Mouse (Mus musculus) embryonic facial prominence, embryonic 13.5 days (tissue): ENCODE measurements at regions not wholly inside any gene's neighbourhood (a gene's known extent, or its start where the extent isn't known, plus 50 kb on each side); places are given as distances from the start of the nearest gene placed in this dataset.

ENCODE experiments used
- ATAC-seq: fragments of 200-750 bp; cut with Nextera tagmentation; 2 replicates; pipeline ENCODE4 v1.8.0; 2017; ENCODE audit warnings: low read depth; ENCODE audit not compliant: insufficient number of reproducible peaks, insufficient read depth, low FRiP score, low TSS enrichment
- H3K27ac ChIP-seq: fragments of 300-500 bp; sonication (generic); 2 replicates; pipeline ENCODE4 v1.5.1; 2015; ENCODE audit warnings: moderate library complexity, mild to moderate bottlenecking, inconsistent platforms
- H3K27me3 ChIP-seq: fragments of 300-500 bp; sonication (generic); 2 replicates; pipeline ENCODE4 v1.6.1; 2015; ENCODE audit warnings: mild to moderate bottlenecking, inconsistent platforms
- H3K36me3 ChIP-seq: fragments of 300-500 bp; sonication (generic); 2 replicates; pipeline ENCODE4 v1.6.1; 2015; ENCODE audit warnings: mild to moderate bottlenecking, inconsistent platforms
- H3K4me1 ChIP-seq: fragments of 300-500 bp; sonication (generic); 2 replicates; pipeline ENCODE4 v1.6.1; 2015; ENCODE audit warnings: inconsistent platforms
- H3K4me2 ChIP-seq: fragments of 300-500 bp; sonication (generic); 2 replicates; pipeline ENCODE4 v1.6.1; 2015; ENCODE audit warnings: moderate library complexity, mild to moderate bottlenecking, inconsistent platforms
- H3K4me3 ChIP-seq: fragments of 300-500 bp; sonication (generic); 2 replicates; pipeline ENCODE4 v1.5.1; 2015; ENCODE audit warnings: mild to moderate bottlenecking, inconsistent platforms
- H3K9ac ChIP-seq: fragments of 300-500 bp; sonication (generic); 2 replicates; pipeline ENCODE4 v1.6.1; 2015; ENCODE audit warnings: mild to moderate bottlenecking, inconsistent platforms
- H3K9me3 ChIP-seq: fragments of 300-500 bp; sonication (generic); 2 replicates; pipeline ENCODE4 v1.6.1; 2016; ENCODE audit warnings: inconsistent platforms
- WGBS: fragments of 180-500 bp; shearing (Covaris S2); methylation state at CpG from one replicate; pipeline ENCODE4 v1.1.7; 2015; ENCODE audit warnings: mixed read lengths; 5-methylcytosine and 5-hydroxymethylcytosine counted together

DNA sequence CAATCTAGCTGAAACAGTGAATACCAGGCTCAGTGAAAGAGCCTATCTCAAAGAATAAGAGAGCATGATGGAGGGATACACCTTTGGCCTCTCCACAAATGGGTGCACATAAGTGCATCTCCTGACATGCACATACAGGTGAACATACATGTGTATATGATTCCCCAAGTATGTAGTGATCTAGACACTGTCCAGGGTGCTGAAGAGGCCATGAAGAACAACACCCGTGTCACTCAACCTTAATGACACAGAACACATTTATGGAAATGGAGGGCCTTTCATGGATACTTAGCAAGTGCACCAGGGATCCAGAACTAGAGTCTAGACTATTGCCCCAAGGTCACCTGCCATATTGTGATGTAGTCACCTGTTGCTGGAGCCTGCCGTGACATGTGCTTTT lies 56.9 kb downstream of the Spata19 start:
- Histone ChIP-seq H3K4me3 (no peak overlapping the region), H3K9me3 (no peaks in the 10 kb centered on the region), H3K36me3 (no peaks in the 10 kb centered on the region), H3K9ac (no peak overlapping the region), H3K4me2 (no peak overlapping the region), H3K27me3 (no peaks in the 10 kb centered on the region), H3K4me1 (no peaks in the 10 kb centered on the region), H3K27ac (no peak overlapping the region)
- no peak for ATAC-seq
- 74% methylated on average over 2 of the region's 2 CpGs for WGBS

DNA sequence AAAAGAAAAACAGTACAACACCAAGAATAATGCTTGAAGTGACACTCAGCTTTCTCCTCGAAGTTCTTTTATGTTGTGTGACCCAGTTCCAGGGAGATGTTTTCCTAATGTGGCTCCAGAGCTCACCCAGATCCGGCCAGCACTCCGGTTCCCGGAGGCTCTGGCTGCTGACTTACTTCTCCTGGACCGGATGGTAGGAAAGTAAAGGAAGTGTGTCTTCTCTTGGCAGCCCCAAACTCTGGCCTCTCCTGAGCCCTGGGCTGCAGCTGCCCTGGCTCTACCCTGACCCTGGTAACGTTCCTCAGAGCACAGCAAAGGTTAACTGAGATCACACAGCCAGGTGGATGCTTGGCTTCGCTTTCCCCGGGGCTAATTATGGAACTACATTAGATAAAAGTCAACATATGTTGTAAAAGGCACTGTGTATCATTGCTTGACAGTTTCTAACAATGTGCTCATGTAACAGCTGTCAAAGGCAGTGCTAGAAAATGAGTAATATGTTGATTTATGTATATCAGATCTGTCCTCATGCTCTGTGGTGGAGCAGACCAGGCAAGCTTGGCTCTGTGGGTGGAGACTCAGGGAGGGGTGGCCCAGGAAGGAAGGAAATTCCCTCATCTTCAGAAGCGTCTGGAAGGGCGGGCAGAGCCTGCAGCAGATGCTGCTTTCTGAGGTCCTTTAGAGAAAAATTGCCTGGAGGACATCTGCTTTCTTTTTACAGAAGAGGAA lies 57.5 kb downstream of the Spata19 start:
- H3K27ac ChIP-seq, result no peak overlapping the region
- ATAC-seq, result no peak
- no peaks in the 10 kb centered on the region for H3K27me3 ChIP-seq
- no peaks in the 10 kb centered on the region for H3K4me1 ChIP-seq
- H3K4me2 ChIP-seq, result no peak overlapping the region
- WGBS, result 58% methylated on average over 10 of the region's 10 CpGs
- H3K4me3 ChIP-seq, result no peak overlapping the region
- no peak overlapping the region for H3K9ac ChIP-seq
- no peaks in the 10 kb centered on the region for H3K9me3 ChIP-seq
- no peaks in the 10 kb centered on the region for H3K36me3 ChIP-seq

GRCm38 (mm10) chr9:27458335-27459040 lies 61.9 kb downstream of the Spata19 start:
- ATAC-seq, result no peak
- H3K4me3 ChIP-seq, result no peak overlapping the region
- H3K4me1 ChIP-seq, result no peaks in the 10 kb centered on the region
- H3K27ac ChIP-seq, result no peak overlapping the region
- 53% methylated on average over 3 of the region's 3 CpGs for WGBS
- H3K9me3 ChIP-seq, result no peaks in the 10 kb centered on the region
- H3K4me2 ChIP-seq, result no peak overlapping the region
- H3K27me3 ChIP-seq, result no peaks in the 10 kb centered on the region
- no peaks in the 10 kb centered on the region for H3K36me3 ChIP-seq
- H3K9ac ChIP-seq, result no peak overlapping the region

GRCm38 (mm10) chr9:27461029-27461428 lies 64.4 kb downstream of the Spata19 start:
- no peak for ATAC-seq
- H3K36me3 ChIP-seq, result no peaks in the 10 kb centered on the region
- no peak overlapping the region for H3K9ac ChIP-seq
- H3K9me3 ChIP-seq, result no peaks in the 10 kb centered on the region
- H3K4me2 ChIP-seq, result no peak overlapping the region
- no peak overlapping the region for H3K27ac ChIP-seq
- no peak overlapping the region for H3K4me3 ChIP-seq
- no peaks in the 10 kb centered on the region for H3K4me1 ChIP-seq
- H3K27me3 ChIP-seq, result no peaks in the 10 kb centered on the region
- 21% methylated on average over 8 of the region's 8 CpGs for WGBS

DNA sequence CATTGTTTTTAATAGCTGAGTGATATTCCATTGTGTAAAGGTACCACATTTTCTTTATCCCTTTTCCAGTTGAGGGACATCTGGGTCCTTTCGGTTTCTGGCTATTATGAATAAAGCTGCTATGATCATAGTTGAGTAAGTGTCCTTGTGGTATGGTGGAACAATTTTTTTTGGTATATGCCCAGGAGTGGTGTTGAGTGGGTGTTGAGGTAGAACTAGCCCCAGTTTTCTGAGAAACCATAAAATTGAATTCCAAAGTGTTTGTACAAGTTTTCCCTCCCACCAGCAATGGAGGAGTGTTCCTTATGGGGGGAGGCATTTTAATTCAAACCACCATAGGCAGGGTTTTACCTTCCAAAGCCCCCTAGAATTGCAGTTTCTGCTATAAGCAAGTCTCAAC lies 67.4 kb downstream of the Spata19 start:
- H3K36me3 ChIP-seq, result no peaks in the 10 kb centered on the region
- ATAC-seq, result no peak
- no peak overlapping the region for H3K9ac ChIP-seq
- 90% methylated on average over 1 of the region's 1 CpGs for WGBS
- H3K4me1 ChIP-seq, result no peaks in the 10 kb centered on the region
- no peak overlapping the region for H3K27ac ChIP-seq
- H3K4me3 ChIP-seq, result no peak overlapping the region
- H3K9me3 ChIP-seq, result no peaks in the 10 kb centered on the region
- H3K27me3 ChIP-seq, result no peaks in the 10 kb centered on the region
- no peak overlapping the region for H3K4me2 ChIP-seq

DNA sequence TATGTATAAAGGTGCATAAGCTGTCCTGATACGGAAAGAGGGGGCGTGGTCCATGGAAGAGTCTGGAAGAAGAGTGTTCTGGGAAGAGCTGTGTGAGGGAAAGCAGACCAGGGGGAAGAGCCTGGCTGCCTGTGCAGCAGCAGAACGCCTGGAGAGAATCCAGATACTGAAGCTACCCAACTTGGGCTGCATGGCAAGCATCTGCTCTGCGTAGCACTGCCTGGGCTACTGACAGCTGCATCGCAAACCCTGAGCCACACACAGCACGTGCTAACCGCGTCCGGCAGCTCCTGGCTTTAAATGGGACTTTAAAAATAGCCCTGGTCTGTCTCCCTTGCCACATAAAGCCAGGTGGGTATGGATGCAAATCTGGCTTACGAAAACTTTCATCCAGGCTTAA lies 78.9 kb downstream of the Spata19 start:
- ATAC-seq, result no peak
- H3K4me2 ChIP-seq, result no peak overlapping the region
- 82% methylated on average over 10 of the region's 10 CpGs for WGBS

DNA sequence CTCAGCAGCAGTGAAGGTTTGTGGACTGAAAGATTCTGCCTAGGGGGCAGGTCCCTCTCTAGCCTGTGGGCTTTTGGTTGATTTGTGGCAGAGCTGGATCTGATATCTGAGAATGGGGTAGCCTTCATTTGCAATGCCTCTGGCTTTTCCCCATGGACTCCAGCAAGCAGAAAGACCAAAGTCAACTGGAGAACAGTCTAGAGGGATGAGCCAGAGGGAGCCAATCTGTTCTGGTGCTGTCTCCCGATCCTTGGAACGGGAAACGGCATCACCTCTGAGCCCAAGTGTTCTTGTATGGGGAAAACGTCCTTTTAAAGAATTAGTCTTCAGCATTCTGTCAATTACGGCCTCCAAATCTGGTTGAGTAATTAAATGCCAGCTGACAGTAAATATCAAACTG lies 80.0 kb downstream of the Spata19 start:
- Histone ChIP-seq H3K4me2 (no peak overlapping the region), H3K36me3 (no peaks in the 10 kb centered on the region), H3K4me1 (no peaks in the 10 kb centered on the region), H3K4me3 (no peak overlapping the region), H3K9ac (no peak overlapping the region), H3K27ac (no peak overlapping the region), H3K9me3 (no peaks in the 10 kb centered on the region), H3K27me3 (no peaks in the 10 kb centered on the region)
- ATAC-seq, result no peak
- 69% methylated on average over 5 of the region's 5 CpGs for WGBS

More for the DNA sequence above, 78.9 kb downstream of the Spata19 start:
- Histone ChIP-seq H3K27ac (no peak overlapping the region), H3K27me3 (no peaks in the 10 kb centered on the region), H3K4me1 (no peaks in the 10 kb centered on the region), H3K4me3 (no peak overlapping the region), H3K36me3 (no peaks in the 10 kb centered on the region), H3K9ac (no peak overlapping the region), H3K9me3 (no peaks in the 10 kb centered on the region)

GRCm38 (mm10) chr9:27477079-27477687 lies 80.6 kb downstream of the Spata19 start:
- Histone ChIP-seq H3K9me3 (no peaks in the 10 kb centered on the region), H3K27me3 (no peaks in the 10 kb centered on the region), H3K4me3 (no peak overlapping the region), H3K4me2 (no peak overlapping the region), H3K27ac (no peak overlapping the region), H3K4me1 (no peaks in the 10 kb centered on the region), H3K36me3 (no peaks in the 10 kb centered on the region), H3K9ac (no peak overlapping the region)
- 65% methylated on average over 4 of the region's 4 CpGs for WGBS
- no peak for ATAC-seq

DNA sequence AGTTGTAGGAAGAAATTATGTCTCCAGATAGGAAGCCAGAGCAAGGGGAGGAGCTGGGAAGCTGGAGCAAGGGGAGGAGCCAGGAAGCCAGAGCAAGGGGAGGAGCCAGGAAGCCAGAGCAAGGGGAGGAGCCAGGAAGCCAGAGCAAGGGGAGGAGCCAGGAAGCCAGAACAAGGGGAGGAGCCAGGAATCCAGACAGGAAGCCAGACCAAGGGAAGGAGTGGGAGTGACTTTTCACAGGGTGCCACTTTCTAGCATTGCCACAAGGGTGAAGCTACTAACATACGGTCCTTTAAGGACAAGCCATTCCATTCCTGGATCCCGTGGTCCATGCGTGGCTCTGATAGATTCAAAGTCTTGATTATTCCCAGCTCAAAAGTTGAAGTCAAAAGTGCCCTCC lies 81.7 kb downstream of the Spata19 start:
- WGBS, result 92% methylated on average over 3 of the region's 3 CpGs
- Histone ChIP-seq H3K9me3 (no peaks in the 10 kb centered on the region), H3K4me2 (no peak overlapping the region), H3K27ac (no peak overlapping the region), H3K4me3 (no peak overlapping the region), H3K27me3 (no peaks in the 10 kb centered on the region), H3K4me1 (no peaks in the 10 kb centered on the region), H3K9ac (no peak overlapping the region), H3K36me3 (no peaks in the 10 kb centered on the region)
- no peak for ATAC-seq

GRCm38 (mm10) chr9:27501816-27502215 lies 105.2 kb downstream of the Spata19 start:
- 75% methylated on average over 6 of the region's 6 CpGs for WGBS
- H3K4me3 ChIP-seq, result no peak overlapping the region
- no peak overlapping the region for H3K27ac ChIP-seq
- H3K4me1 ChIP-seq, result no peaks in the 10 kb centered on the region
- H3K27me3 ChIP-seq, result no peaks in the 10 kb centered on the region
- ATAC-seq, result no peak
- no peak overlapping the region for H3K9ac ChIP-seq
- H3K9me3 ChIP-seq, result no peaks in the 10 kb centered on the region
- no peak overlapping the region for H3K4me2 ChIP-seq
- H3K36me3 ChIP-seq, result no peaks in the 10 kb centered on the region

DNA sequence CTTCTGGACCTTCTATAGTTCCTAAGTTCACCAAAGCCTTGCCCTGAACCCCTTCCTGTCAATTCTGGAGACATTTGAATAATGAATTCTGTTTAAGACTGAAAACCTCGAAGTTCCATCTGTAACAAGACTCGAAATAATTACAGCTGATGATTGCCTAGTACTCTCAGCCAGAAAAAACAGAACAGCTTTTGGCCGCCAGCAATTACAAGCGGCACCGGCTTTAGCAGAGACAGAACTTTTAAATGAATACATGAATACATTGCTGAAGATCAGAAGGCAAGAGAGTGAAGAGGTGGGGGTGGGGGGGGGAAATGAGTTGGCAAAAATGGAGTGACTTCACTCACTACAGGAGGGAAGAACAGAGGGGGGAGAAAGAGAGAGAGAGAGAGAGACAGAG lies 112.6 kb downstream of the Spata19 start:
- Histone ChIP-seq H3K27ac (no peak overlapping the region), H3K36me3 (no peaks in the 10 kb centered on the region), H3K4me2 (no peak overlapping the region), H3K9ac (no peak overlapping the region), H3K4me1 (no peaks in the 10 kb centered on the region), H3K4me3 (no peak overlapping the region), H3K9me3 (no peaks in the 10 kb centered on the region), H3K27me3 (no peaks in the 10 kb centered on the region)
- ATAC-seq, result no peak
- WGBS, result 61% methylated on average over 5 of the region's 5 CpGs

- Histone ChIP-seq H3K4me1 (no peaks in the 10 kb centered on the region), H3K9ac (no peak overlapping the region), H3K4me3 (no peak overlapping the region), H3K27me3 (no peaks in the 10 kb centered on the region), H3K4me2 (no peak overlapping the region), H3K36me3 (no peaks in the 10 kb centered on the region), H3K27ac (no peak overlapping the region), H3K9me3 (no peaks in the 10 kb centered on the region)
- ATAC-seq, result no peak
- 91% methylated on average over 9 of the region's 9 CpGs for WGBS
Observed at GRCm38 (mm10) chr9:27509711-27510110, 113.1 kb downstream of the Spata19 start.
